Mouse (Mus musculus) hindbrain, postnatal 0 days (tissue): ENCODE data around the gene Lhx1. TPM values are rescaled to one million over a fixed set of nuclear protein-coding genes. Genes with fewer than 3 reads are reported as not detected.

Experiments used
- ATAC-seq: fragments of 200-750 bp; cut with Nextera tagmentation; 2 replicates; pipeline ENCODE4 v1.8.0; 2017; ENCODE audit warnings: mild to moderate bottlenecking, moderate TSS enrichment, moderate library complexity
- DNase-seq: peaks from one replicate; pipeline ENCODE4 v3.0.0-alpha.2; 2015; ENCODE audit warnings: low spot score
- H3K27ac ChIP-seq: fragments of 300-500 bp; sonication (generic); 2 replicates; pipeline ENCODE4 v1.5.1; 2014; ENCODE audit warnings: mild to moderate bottlenecking
- H3K27me3 ChIP-seq: fragments of 300-500 bp; sonication (generic); 2 replicates; pipeline ENCODE4 v1.6.1; 2014; ENCODE audit warnings: low read length, mixed read lengths; ENCODE audit not compliant: insufficient read depth
- H3K36me3 ChIP-seq: fragments of 300-500 bp; sonication (generic); 2 replicates; pipeline ENCODE4 v1.6.1; 2014; ENCODE audit warnings: low read length, mixed read lengths; ENCODE audit not compliant: insufficient read depth
- H3K4me1 ChIP-seq: fragments of 300-500 bp; sonication (generic); 2 replicates; pipeline ENCODE4 v1.6.1; 2014; ENCODE audit warnings: antibody characterized with exemption, low read length, mixed read lengths; ENCODE audit not compliant: insufficient read depth
- H3K4me2 ChIP-seq: fragments of 300-500 bp; sonication (generic); 2 replicates; pipeline ENCODE4 v1.6.1; 2014; ENCODE audit warnings: low read depth, mild to moderate bottlenecking, low read length, moderate library complexity, mixed read lengths
- H3K4me3 ChIP-seq: fragments of 300-500 bp; sonication (generic); 2 replicates; pipeline ENCODE4 v1.5.1; 2014; ENCODE audit warnings: low read length
- H3K9ac ChIP-seq: fragments of 300-500 bp; sonication (generic); replicated peaks from 2 replicates; pipeline ENCODE4 v1.6.1; 2014; ENCODE audit warnings: mild to moderate bottlenecking, low read length, moderate library complexity, mixed read lengths
- H3K9me3 ChIP-seq: fragments of 300-500 bp; sonication (generic); 2 replicates; pipeline ENCODE4 v1.6.1; 2016; ENCODE audit warnings: low read length, mixed read lengths
- CTCF ChIP-seq: IDR thresholded peaks from 2 replicates; pipeline ENCODE4 v1.5.1; 2016; ENCODE audit warnings: antibody characterized with exemption, control low read depth, low read depth
- WGBS: fragments of 180-500 bp; shearing (Covaris S2); extraction: QIAGEN DNeasy Blood & Tissue Kit; methylation state at CpG from one replicate; pipeline ENCODE4 v1.1.7; 2014; 5-methylcytosine and 5-hydroxymethylcytosine counted together
- polyA plus RNA-seq: library from polyadenylated mRNA; unstranded; fragments of >200 nt; fragmentation: Nextera tagmentation; extraction: Ambion mirVana; gene quantifications from 2 replicates; pipeline ENCODE4 v1.2.1, GENCODE M21; 2015
- total RNA-seq: library from RNA; depleted of rRNA; stranded (reverse); fragments of >200 nt; gene quantifications from 2 replicates; pipeline ENCODE4 v1.2.3, GENCODE M21; 2014

Gene Lhx1
- total and polyA plus RNA-seq, 2 experiments from 2014 or later: 28.9 to 52.0 TPM

DNA sequence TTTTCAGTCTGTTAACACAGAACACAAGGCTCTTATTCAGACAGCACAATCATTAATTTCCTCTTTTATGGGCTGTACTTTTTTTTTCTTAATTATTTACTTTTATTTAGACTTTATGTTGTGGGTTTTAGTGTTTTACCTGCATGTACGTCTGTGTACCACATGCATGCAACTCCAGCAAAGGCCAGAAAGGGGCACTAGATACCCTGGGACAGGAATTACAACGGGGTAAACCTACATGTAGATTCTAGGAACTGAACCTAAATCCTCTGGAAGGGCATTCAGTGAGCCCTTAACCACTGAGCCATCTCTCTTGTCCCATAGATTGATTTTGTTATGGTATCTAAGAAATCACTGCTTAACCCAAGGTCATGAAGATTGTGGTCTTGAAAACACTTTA, 27.4 kb downstream of the Lhx1 start:
- H3K36me3 ChIP-seq: no peaks in the 10 kb centered on the region
- no peaks in the 10 kb centered on the region for H3K27me3 ChIP-seq
- peak; percentile 43 for DNase-seq
- peak; percentile 56 for TF ChIP-seq CTCF
- 71% methylated on average over 2 of the region's 2 CpGs for WGBS
- no peaks in the 10 kb centered on the region for H3K4me1 ChIP-seq
- H3K9ac ChIP-seq: no peak overlapping the region
- no peak overlapping the region for H3K27ac ChIP-seq
- H3K4me3 ChIP-seq: no peak overlapping the region
- H3K9me3 ChIP-seq: no peaks in the 10 kb centered on the region
- H3K4me2 ChIP-seq: no peak overlapping the region
- no peak for ATAC-seq

DNA sequence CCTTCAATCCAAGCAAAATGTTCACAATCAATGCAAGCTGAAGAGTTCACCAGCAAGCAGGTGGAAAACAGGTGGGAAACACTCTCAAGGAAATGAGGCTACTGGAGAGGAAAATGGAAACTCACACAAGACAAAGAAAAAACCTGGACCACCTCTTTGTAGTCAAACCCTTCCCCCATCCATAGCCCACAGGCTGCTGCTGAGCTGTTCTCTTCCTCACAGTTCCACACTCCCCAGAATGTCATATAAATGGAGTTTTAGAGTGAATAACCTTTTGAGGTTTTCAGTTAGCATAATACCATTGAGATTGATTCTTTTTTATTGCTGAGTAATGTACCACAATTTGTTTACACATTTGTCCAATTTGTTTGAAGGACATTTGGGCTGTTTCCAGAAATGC, 28.4 kb downstream of the Lhx1 start:
- H3K9me3 ChIP-seq: no peaks in the 10 kb centered on the region
- no peaks in the 10 kb centered on the region for H3K27me3 ChIP-seq
- H3K27ac ChIP-seq: no peak overlapping the region
- H3K4me2 ChIP-seq: no peak overlapping the region
- H3K36me3 ChIP-seq: peaks cover under 1% of the 10 kb centered on the region; the same call in 1 of the 2 replicates
- DNase-seq (no peak), ATAC-seq (no peak)
- H3K4me3 ChIP-seq: no peak overlapping the region
- no peak for TF ChIP-seq CTCF
- H3K4me1 ChIP-seq: no peaks in the 10 kb centered on the region
- no peak overlapping the region for H3K9ac ChIP-seq

DNA sequence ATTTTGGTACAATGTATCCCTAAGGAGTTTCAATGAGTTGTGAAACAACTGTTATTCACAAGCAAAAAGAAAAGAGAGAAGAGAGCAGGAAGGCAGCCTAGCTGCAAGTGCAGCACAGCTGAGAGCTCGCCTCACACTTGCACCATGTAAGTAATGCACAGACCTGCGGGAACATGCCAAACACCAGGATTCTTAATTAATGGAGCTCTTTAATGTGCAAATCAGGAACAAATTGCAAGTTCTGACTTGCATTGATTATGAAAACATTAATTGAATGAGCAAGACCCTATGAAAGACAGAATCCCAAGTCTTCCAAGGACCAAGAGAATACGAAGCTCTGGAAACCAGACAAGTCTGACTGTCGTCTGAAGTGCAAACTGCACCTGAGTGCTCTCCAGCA, 29.6 kb downstream of the Lhx1 start:
- no peaks in the 10 kb centered on the region for H3K9me3 ChIP-seq
- 32% methylated on average over 4 of the region's 4 CpGs for WGBS
- H3K36me3 ChIP-seq: peaks cover 12% of the 10 kb centered on the region
- peak overlapping the region; percentile 11; the same call in 1 of the 2 replicates for H3K27ac ChIP-seq
- DNase-seq (no peak), ATAC-seq (no peak)
- no peaks in the 10 kb centered on the region for H3K27me3 ChIP-seq
- no peaks in the 10 kb centered on the region for H3K4me1 ChIP-seq
- no peak overlapping the region for H3K4me2 ChIP-seq
- no peak overlapping the region for H3K9ac ChIP-seq
- H3K4me3 ChIP-seq: no peak overlapping the region
- no peak for TF ChIP-seq CTCF

DNA sequence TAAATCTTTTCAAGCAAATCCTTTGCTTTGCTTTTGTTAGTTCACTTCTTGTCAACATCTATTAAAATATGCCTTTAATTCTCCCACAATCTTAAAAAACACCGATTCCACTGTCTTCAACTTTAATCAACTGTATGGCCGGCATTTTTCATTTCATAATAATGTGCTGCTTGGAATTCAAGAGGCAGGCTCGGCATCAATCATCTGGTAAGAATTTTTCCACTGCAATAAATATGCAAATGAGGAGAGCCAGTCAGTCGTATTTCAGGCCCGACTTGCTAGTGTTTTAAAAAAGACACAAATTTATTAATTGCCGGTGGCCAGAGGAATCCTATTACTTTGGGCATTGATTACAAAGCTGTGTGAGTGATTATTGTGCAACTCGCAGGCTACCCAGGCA, 43.7 kb downstream of the Lhx1 start:
- DNase-seq: peak; percentile 27
- Histone ChIP-seq H3K27ac (no peak overlapping the region), H3K4me2 (no peak overlapping the region), H3K9ac (no peak overlapping the region), H3K4me3 (no peak overlapping the region), H3K36me3 (no peaks in the 10 kb centered on the region), H3K4me1 (0 out of 2 replicates have a peak, but pooled peaks cover 4% of the 10 kb centered on the region), H3K9me3 (no peaks in the 10 kb centered on the region), H3K27me3 (no peaks in the 10 kb centered on the region)
- WGBS: 30% methylated on average over 7 of the region's 7 CpGs
- no peak for TF ChIP-seq CTCF
- no peak for ATAC-seq

DNA sequence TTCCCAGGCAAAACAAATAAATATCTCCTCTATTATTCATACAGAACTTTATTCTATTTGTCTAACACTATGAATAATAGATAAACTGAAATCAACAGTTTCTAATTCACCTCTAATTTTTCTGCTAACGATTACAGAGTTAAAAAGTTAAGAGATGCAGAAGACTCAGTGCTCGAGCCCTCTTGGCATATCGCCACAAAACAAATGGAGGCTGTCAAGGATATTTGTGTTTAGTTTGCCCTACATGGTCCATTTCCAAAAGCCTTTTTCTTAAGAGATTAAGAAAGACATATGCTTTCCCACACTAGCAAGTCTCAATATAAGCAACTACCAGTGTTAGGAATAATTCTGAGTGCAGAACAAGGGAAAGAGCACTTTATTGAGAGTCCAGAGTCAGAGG, 44.9 kb downstream of the Lhx1 start:
- 0 out of 2 replicates have a peak, but pooled peaks cover 4% of the 10 kb centered on the region for H3K4me1 ChIP-seq
- ATAC-seq (no peak), DNase-seq (peak; percentile 14)
- H3K4me3 ChIP-seq: no peak overlapping the region
- no peaks in the 10 kb centered on the region for H3K9me3 ChIP-seq
- H3K27me3 ChIP-seq: no peaks in the 10 kb centered on the region
- H3K4me2 ChIP-seq: no peak overlapping the region
- H3K36me3 ChIP-seq: no peaks in the 10 kb centered on the region
- no peak for TF ChIP-seq CTCF
- WGBS: 42% methylated on average over 3 of the region's 3 CpGs
- H3K27ac ChIP-seq: no peak overlapping the region
- H3K9ac ChIP-seq: no peak overlapping the region

DNA sequence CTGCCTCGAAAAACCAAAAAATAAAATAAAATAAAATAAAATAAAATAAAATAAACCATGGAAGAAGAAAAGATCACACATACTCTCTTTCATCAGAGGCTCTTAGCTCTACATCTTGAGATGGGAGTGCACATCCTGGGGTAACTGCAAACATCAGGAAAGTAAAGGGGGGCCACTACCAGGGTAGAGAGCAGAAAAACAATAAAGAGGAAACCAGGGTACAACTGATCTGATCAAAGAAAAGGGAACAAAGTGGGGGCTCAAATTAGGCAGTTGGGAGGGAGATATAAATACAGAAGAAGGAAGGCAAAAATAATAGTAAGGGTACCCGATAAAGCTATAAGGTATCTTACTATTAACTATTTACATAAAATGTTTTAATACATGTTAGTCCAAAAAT, 48.7 kb downstream of the Lhx1 start:
- no peak for TF ChIP-seq CTCF
- Histone ChIP-seq H3K27ac (no peak overlapping the region), H3K9ac (no peak overlapping the region), H3K36me3 (0 out of 2 replicates have a peak, but pooled peaks cover 5% of the 10 kb centered on the region), H3K9me3 (no peaks in the 10 kb centered on the region), H3K27me3 (no peaks in the 10 kb centered on the region), H3K4me3 (no peak overlapping the region), H3K4me1 (0 out of 2 replicates have a peak, but pooled peaks cover 4% of the 10 kb centered on the region), H3K4me2 (no peak overlapping the region)
- ATAC-seq (no peak), DNase-seq (no peak)
- WGBS: 95% methylated on average over 2 of the region's 2 CpGs

DNA sequence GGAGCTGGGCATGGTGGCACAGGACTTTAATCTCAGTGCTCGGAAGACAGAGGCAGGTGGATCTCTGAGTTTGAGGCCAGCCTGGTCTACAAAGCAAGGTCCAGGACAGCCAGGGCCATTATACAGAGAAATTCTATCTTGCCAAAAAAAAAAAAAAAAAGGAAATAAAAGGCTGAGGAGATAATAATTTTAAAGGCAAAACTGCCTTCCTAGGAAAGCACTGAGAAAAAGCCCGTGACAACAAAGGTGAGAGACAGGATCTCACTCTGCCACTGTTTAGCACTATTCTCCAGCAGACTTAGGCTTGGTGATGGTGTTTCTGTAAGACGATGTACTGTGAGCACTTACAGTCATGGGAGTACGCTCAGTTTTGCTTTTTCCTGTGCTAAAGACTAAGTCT, 49.3 kb downstream of the Lhx1 start:
- 0 out of 2 replicates have a peak, but pooled peaks cover 4% of the 10 kb centered on the region for H3K4me1 ChIP-seq
- H3K36me3 ChIP-seq: peaks cover 8% of the 10 kb centered on the region; the same call in 1 of the 2 replicates
- DNase-seq: no peak
- ATAC-seq: no peak
- WGBS: 95% methylated on average over 4 of the region's 4 CpGs
- no peak overlapping the region for H3K27ac ChIP-seq
- no peak overlapping the region for H3K4me3 ChIP-seq
- no peak overlapping the region for H3K4me2 ChIP-seq
- no peak for TF ChIP-seq CTCF
- H3K27me3 ChIP-seq: no peaks in the 10 kb centered on the region
- no peak overlapping the region for H3K9ac ChIP-seq
- no peaks in the 10 kb centered on the region for H3K9me3 ChIP-seq
